Mouse (Mus musculus): ENCODE measurements around the gene Asb17. TPM values are rescaled to one million over a fixed set of nuclear protein-coding genes. Genes with fewer than 3 reads are reported as not detected.

Asb17 gene
- polyA plus RNA-seq, 1 experiment = not detected

DNA sequence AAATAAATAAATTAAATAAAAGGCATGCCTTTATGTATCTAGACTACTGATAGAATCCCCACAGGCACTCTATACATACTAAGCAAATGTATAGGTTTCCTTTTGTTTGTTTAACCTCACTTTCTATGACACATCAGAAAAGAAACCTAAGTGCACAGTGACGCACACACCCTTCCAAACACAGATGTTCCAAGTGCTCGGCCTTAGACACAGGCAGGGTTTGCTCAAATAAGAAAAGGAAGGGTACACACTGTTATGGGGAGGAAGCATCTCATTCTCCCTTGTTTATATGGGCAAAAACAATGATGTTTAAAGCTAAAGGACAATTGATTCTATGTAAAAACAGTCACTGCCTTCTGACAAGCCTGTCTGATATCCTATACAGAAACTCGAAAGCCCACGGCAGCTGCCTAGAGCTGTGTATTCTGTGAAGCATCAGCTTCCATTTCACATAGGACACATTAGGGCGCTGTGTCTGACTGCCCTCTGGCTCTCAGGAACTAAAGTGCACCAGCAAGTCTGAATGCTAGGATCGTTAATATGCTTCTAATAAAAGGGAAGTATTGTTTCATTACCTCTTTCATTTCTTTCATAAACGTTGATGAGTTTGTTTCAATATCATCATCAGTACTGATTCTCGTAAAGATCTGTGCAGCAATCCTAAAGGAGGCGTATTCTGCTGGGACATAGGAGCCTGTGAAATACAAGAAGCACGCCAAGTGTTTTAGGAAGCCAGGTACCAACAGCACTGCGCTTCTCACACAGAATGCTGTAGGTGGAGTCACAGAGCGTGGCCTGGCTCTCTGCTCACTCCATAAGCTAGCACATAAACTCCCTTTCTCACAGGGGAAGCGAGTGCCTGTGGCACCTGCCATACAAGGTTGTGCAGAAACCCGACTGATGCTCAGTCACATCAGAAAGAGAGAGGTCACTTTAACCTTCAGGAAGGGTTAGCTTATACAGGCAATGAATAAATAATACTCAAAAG lies 23.4 kb downstream of the Asb17 start:
- 61% methylated on average over 14 of the region's 14 CpGs for WGBS
- H3K4me3 ChIP-seq (replicated peaks; ENCODE audit: extremely low read depth, low read depth, low read length) = no peak overlapping the region
- DNase-seq = no peak
- TF ChIP-seq POLR2A (IDR thresholded peaks at IDR 0.05; ENCODE audit: borderline replicate concordance, extremely low read depth, low read depth, low read length) (no peak), CTCF (IDR thresholded peaks at IDR 0.05; ENCODE audit: insufficient read depth, low read length) (no peak)
- no peaks in the 10 kb centered on the region for H3K4me1 ChIP-seq (ENCODE audit: control insufficient read depth, insufficient read depth, low read length)

DNA sequence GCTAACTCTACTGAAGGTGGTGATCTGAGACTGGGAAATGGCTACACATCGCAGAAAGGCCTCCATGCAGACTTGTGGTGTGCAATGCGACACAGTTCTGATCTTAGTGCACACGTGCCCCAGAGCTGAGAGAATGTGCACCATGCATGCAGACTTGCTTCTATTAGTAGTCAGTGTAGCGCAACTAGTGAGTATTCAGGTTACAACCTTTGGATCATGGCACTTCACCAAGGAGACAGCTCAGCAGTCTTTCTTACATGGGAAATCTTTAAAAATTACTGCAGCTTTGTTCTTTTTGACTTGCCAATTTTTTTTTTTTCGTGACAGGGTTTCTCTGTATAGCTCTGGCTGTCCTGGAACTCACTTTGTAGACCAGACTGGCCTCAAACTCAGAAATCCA lies 27.4 kb downstream of the Asb17 start:
- Histone ChIP-seq H3K4me3 (replicated peaks; ENCODE audit: extremely low read depth, low read depth, low read length) (no peak overlapping the region), H3K4me1 (ENCODE audit: control insufficient read depth, insufficient read depth, low read length) (no peaks in the 10 kb centered on the region)
- TF ChIP-seq CTCF (IDR thresholded peaks at IDR 0.05; ENCODE audit: insufficient read depth, low read length) (no peak), POLR2A (IDR thresholded peaks at IDR 0.05; ENCODE audit: borderline replicate concordance, extremely low read depth, low read depth, low read length) (no peak)
- DNase-seq = no peak
- 80% methylated on average over 5 of the region's 5 CpGs for WGBS

DNA sequence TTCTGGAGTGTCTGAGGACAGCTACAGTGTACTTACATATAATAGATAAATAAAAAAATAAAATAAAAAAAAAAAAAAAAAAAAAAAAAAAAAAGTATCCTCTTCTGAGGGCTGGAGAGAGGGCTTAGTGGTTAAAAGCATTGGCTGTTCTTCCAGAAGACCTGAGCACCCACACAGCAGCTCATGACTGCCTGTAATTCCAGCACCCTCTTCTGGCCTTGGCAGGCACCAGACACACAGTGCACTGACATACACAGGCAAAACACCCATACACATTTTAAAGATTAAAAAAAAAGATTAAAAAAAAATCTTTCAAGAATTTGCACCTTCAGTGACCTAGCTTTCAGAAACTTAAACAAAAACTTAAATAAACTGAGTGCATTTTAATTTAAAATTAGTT lies 42.3 kb downstream of the Asb17 start:
- no peaks in the 10 kb centered on the region for H3K4me1 ChIP-seq (ENCODE audit: control insufficient read depth, insufficient read depth, low read length)
- DNase-seq = no peak
- no peak overlapping the region for H3K4me3 ChIP-seq (replicated peaks; ENCODE audit: extremely low read depth, low read depth, low read length)
- TF ChIP-seq POLR2A (IDR thresholded peaks at IDR 0.05; ENCODE audit: borderline replicate concordance, extremely low read depth, low read depth, low read length) = no peak
- TF ChIP-seq CTCF (IDR thresholded peaks at IDR 0.05; ENCODE audit: insufficient read depth, low read length) = no peak

DNA sequence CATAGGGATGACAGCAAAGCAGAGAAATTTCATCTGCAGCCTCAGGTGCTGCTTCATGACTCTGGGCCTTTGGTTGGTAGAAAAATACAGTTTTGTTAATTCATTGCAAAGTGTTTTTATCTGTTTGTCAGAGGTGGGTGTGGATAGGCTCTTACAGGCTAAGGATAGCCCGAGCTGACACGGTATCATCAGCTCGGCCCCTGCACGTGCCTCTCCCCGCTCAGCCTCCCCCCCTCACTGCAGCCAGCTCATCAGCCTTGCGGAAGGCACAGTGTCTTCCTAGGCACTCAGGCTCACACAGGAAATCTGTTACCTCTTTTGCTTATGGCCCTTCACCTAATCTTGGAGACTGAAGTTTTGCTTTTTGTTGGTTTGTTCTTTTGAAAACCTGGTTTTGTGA lies 44.1 kb downstream of the Asb17 start:
- H3K4me1 ChIP-seq (ENCODE audit: control insufficient read depth, insufficient read depth, low read length) = no peaks in the 10 kb centered on the region
- TF ChIP-seq POLR2A (IDR thresholded peaks at IDR 0.05; ENCODE audit: borderline replicate concordance, extremely low read depth, low read depth, low read length) (no peak), CTCF (IDR thresholded peaks at IDR 0.05; ENCODE audit: insufficient read depth, low read length) (no peak)
- DNase-seq = no peak
- WGBS = 73% methylated on average over 6 of the region's 6 CpGs
- H3K4me3 ChIP-seq (replicated peaks; ENCODE audit: extremely low read depth, low read depth, low read length) = no peak overlapping the region

DNA sequence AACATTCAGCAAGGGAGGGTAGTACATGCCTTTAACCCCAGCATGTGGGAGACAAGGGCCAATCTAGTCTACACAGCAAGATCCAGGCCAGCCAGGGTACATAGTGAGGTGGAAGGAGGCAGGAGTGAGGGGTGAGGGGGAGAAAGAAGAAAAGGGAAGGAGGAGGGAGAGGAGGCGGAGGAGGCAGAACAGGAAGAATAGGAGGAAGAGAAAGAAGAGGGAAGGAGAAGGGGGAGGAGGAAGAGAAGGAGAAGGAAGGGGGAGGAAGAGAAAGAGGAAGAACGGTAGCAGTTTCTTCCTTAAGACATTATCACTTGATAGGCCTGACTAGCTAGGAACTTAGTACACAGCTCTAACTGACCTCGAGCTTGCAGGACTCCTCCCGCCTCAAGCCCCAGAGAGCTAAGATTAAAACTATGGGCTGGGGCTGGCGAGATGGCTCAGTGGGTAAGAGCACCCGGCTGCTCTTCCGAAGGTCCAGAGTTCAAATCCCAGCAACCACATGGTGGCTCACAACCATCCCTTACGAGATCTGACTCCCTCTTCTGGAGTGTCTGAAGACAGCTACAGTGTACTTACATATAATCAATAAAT lies 45.3 kb downstream of the Asb17 start:
- 78% methylated on average over 8 of the region's 8 CpGs for WGBS
- DNase-seq = no peak
- Histone ChIP-seq H3K4me1 (ENCODE audit: control insufficient read depth, insufficient read depth, low read length) (no peaks in the 10 kb centered on the region), H3K4me3 (replicated peaks; ENCODE audit: extremely low read depth, low read depth, low read length) (no peak overlapping the region)
- TF ChIP-seq CTCF (IDR thresholded peaks at IDR 0.05; ENCODE audit: insufficient read depth, low read length) (no peak), POLR2A (IDR thresholded peaks at IDR 0.05; ENCODE audit: borderline replicate concordance, extremely low read depth, low read depth, low read length) (no peak)

DNA sequence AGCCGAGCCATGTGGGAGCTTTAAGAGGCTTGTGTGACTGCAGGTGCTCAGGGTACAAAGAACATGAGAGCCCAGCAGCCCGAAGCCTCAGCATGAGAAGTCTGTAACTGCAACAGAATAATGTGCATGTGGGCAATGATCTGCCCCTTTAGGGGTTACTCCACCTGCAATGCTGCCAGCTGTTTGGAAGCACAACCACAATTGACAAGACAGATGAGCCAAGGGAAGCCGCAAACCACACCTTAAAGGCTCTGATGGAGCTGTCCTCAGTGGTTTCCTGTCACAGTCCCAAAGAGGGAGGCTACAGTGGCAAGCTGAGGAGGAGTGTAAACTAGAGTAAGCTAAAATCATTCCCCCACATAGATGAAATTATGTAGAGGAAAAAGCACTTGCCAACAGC lies 51.4 kb downstream of the Asb17 start:
- DNase-seq = no peak
- WGBS = 76% methylated on average over 3 of the region's 3 CpGs
- TF ChIP-seq POLR2A (IDR thresholded peaks at IDR 0.05; ENCODE audit: borderline replicate concordance, extremely low read depth, low read depth, low read length) (no peak), CTCF (IDR thresholded peaks at IDR 0.05; ENCODE audit: insufficient read depth, low read length) (no peak)

DNA sequence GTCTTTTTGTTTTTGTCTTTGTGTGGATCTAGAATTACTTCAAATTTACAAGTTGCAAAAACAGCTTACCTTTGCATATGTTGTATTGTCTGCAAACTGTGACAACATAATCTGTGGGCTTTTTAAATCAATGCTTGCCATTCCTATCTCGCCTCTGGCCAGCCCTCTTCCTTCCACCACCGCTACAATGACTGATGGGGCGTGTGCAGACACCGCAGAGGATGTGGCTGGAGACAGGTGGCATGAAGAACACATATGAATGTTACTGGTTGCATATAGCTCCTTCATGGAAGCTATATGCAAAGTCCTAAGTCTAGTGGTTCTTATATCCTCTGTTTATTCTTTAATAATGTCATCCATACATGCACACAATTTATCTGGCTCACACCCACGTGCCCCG lies 53.2 kb downstream of the Asb17 start:
- Histone ChIP-seq H3K4me3 (replicated peaks; ENCODE audit: extremely low read depth, low read depth, low read length) (no peak overlapping the region), H3K4me1 (ENCODE audit: control insufficient read depth, insufficient read depth, low read length) (no peaks in the 10 kb centered on the region)
- WGBS = 33% methylated on average over 6 of the region's 6 CpGs
- DNase-seq = no peak
- TF ChIP-seq POLR2A (IDR thresholded peaks at IDR 0.05; ENCODE audit: borderline replicate concordance, extremely low read depth, low read depth, low read length) = no peak
- TF ChIP-seq CTCF (IDR thresholded peaks at IDR 0.05; ENCODE audit: insufficient read depth, low read length) = no peak

More for the DNA sequence above, 51.4 kb downstream of the Asb17 start:
- Histone ChIP-seq H3K4me3 (replicated peaks; ENCODE audit: extremely low read depth, low read depth, low read length) (no peak overlapping the region), H3K4me1 (ENCODE audit: control insufficient read depth, insufficient read depth, low read length) (no peaks in the 10 kb centered on the region)

DNA sequence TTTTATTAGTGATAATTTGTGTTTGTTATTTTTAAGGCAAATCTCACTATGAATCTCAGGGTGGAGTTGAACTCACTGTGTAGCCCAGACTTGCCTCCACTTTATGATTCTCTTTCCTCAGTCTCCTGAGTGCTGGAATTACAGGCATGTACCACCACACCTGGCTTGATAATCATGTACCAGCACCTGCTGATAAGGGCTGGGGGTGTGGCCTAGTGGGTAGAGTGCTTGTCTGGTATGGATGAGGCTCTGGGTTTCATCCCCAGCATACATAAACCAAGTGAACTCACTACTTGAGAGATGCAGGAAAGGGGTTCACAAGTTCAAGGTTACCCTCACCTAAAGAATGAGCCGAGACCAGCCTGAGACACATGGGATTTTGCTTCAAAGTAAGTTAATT lies 57.9 kb downstream of the Asb17 start:
- no peak for TF ChIP-seq POLR2A (IDR thresholded peaks at IDR 0.05; ENCODE audit: borderline replicate concordance, extremely low read depth, low read depth, low read length)
- TF ChIP-seq CTCF (IDR thresholded peaks at IDR 0.05; ENCODE audit: insufficient read depth, low read length) = no peak
- Histone ChIP-seq H3K4me3 (replicated peaks; ENCODE audit: extremely low read depth, low read depth, low read length) (no peak overlapping the region), H3K4me1 (ENCODE audit: control insufficient read depth, insufficient read depth, low read length) (no peaks in the 10 kb centered on the region)
- DNase-seq = no peak
- 67% methylated on average over 1 of the region's 1 CpGs for WGBS

DNA sequence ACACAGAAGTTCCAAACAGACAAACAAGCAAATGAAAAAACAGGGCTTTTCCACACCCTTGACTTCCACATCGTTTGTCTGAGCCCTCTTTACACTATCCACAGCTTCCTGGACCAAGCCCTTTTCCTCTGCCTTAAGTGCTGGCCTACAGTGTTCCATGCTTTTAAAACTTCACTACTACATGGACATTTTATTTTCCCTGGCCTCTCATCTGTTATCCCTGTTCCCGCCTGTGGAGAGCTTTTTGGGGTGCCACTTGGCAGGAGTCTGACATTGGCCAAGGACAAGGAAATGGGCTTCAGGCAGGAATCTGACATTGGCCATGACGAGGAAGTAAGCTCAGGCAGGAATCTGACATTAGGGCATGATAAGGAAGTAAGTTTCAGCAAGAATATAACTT lies 58.6 kb downstream of the Asb17 start:
- WGBS = 30% methylated on average over 3 of the region's 3 CpGs
- no peak overlapping the region for H3K4me3 ChIP-seq (replicated peaks; ENCODE audit: extremely low read depth, low read depth, low read length)
- DNase-seq = no peak
- H3K4me1 ChIP-seq (ENCODE audit: control insufficient read depth, insufficient read depth, low read length) = no peaks in the 10 kb centered on the region
- no peak for TF ChIP-seq CTCF (IDR thresholded peaks at IDR 0.05; ENCODE audit: insufficient read depth, low read length)
- no peak for TF ChIP-seq POLR2A (IDR thresholded peaks at IDR 0.05; ENCODE audit: borderline replicate concordance, extremely low read depth, low read depth, low read length)

DNA sequence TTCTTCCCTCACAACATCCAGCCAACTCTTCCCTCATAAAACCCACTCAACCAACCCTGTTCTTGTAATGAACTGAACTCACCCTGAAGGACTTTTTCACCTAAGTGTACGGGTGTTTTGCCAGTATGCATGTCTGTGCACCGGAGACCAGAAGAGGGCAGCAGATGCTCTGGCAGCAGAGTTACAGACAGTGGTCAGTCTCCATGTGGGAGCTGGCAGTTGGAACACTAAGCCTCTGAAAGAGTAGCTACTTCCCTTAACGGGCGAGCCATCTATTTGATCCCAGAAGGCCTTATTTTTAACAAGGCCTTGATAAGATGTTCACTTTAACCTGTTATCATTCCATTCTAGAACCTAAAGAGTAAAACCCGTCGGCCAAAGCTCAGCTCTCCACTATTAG lies 60.6 kb downstream of the Asb17 start:
- Histone ChIP-seq H3K4me3 (replicated peaks; ENCODE audit: extremely low read depth, low read depth, low read length) (no peak overlapping the region), H3K4me1 (ENCODE audit: control insufficient read depth, insufficient read depth, low read length) (no peaks in the 10 kb centered on the region)
- DNase-seq = peak; percentile 27
- no peak for TF ChIP-seq POLR2A (IDR thresholded peaks at IDR 0.05; ENCODE audit: borderline replicate concordance, extremely low read depth, low read depth, low read length)
- TF ChIP-seq CTCF (IDR thresholded peaks at IDR 0.05; ENCODE audit: insufficient read depth, low read length) = peak; percentile 69
- 57% methylated on average over 6 of the region's 6 CpGs for WGBS

Other genes starting within 250 kb of the Asb17 start
- gene St6galnac3, start 119.0 kb upstream of the Asb17 start, polyA plus RNA-seq (2012; rRNA removed) = 4.4 and 8.4 TPM in 2 replicates
- 0.05 and 0.06 TPM in 2 replicates for gene Msh4, start 61.9 kb downstream of the Asb17 start, polyA plus RNA-seq (2012; rRNA removed)
- 22.4 and 29.7 TPM in 2 replicates for gene Rabggtb, start 68.8 kb downstream of the Asb17 start, polyA plus RNA-seq (2012; rRNA removed)
- 27.1 and 62.3 TPM in 2 replicates for gene Acadm, start 100.4 kb downstream of the Asb17 start, polyA plus RNA-seq (2012; rRNA removed)
- 0.05 TPM in 1 of 2 replicates, not detected in the other for gene Slc44a5, start 129.2 kb downstream of the Asb17 start, polyA plus RNA-seq (2012; rRNA removed)

Data from lung, adult 2 months (tissue).